Mouse (Mus musculus): ENCODE data around the gene Rerg.

Gene Rerg

GRCm38 (mm10) chr6:137126224-137126623 lies 44.1 kb downstream of the Rerg start:
- DNase-seq, result no peak

GRCm38 (mm10) chr6:137125433-137125832 lies 44.9 kb downstream of the Rerg start:
- no peak for DNase-seq

- no peak for DNase-seq
These were observed 45.3 kb downstream of the Rerg start for GRCm38 (mm10) chr6:137125006-137125405.

GRCm38 (mm10) chr6:137116849-137117473 lies 53.3 kb downstream of the Rerg start:
- no peak for DNase-seq

GRCm38 (mm10) chr6:137114859-137115258 lies 55.4 kb downstream of the Rerg start:
- DNase-seq, result no peak

GRCm38 (mm10) chr6:137111266-137111813 lies 59.0 kb downstream of the Rerg start:
- peak; percentile 48 for DNase-seq

- DNase-seq, result no peak
These were observed 59.5 kb downstream of the Rerg start for GRCm38 (mm10) chr6:137110778-137111174.

GRCm38 (mm10) chr6:137109811-137110777 lies 60.2 kb downstream of the Rerg start:
- DNase-seq, result no peak

- DNase-seq, result no peak
These were observed 65.0 kb downstream of the Rerg start for GRCm38 (mm10) chr6:137105285-137105684.

GRCm38 (mm10) chr6:137102662-137103179 lies 67.6 kb downstream of the Rerg start:
- no peak for DNase-seq

GRCm38 (mm10) chr6:137101886-137102661 lies 68.2 kb downstream of the Rerg start:
- no peak for DNase-seq

- DNase-seq, result no peak
These were observed 70.0 kb downstream of the Rerg start for GRCm38 (mm10) chr6:137100259-137100658.

- no peak for DNase-seq
These were observed 71.8 kb downstream of the Rerg start for GRCm38 (mm10) chr6:137098232-137099191.

- DNase-seq, result no peak
These were observed 75.8 kb downstream of the Rerg start for GRCm38 (mm10) chr6:137094475-137094874.

GRCm38 (mm10) chr6:137088469-137088868 lies 81.8 kb downstream of the Rerg start:
- no peak for DNase-seq

GRCm38 (mm10) chr6:137087956-137088355 lies 82.3 kb downstream of the Rerg start:
- peak; percentile 42 for DNase-seq

- DNase-seq, result no peak
These were observed 82.8 kb downstream of the Rerg start for GRCm38 (mm10) chr6:137087470-137087869.

GRCm38 (mm10) chr6:137079701-137080100 lies 90.6 kb downstream of the Rerg start:
- DNase-seq, result no peak

- no peak for DNase-seq
These were observed 93.6 kb downstream of the Rerg start for GRCm38 (mm10) chr6:137076731-137077130.

- DNase-seq, result no peak
These were observed 94.1 kb downstream of the Rerg start for GRCm38 (mm10) chr6:137076225-137076624.

GRCm38 (mm10) chr6:137072256-137072655 lies 98.0 kb downstream of the Rerg start:
- no peak for DNase-seq
